Mouse (Mus musculus): ENCODE data around the gene Rbm20.
"Not testable (repeated sequence)": the region's sequence is repeated elsewhere in the genome, so short reads cannot be mapped to it uniquely, and the experiment has no call there.

Gene Rbm20

GRCm38 (mm10) chr19:53791751-53792720 lies 114.9 kb downstream of the Rbm20 start:
- CTCF ChIA-PET: no interaction called here

GRCm38 (mm10) chr19:53792976-53793897 lies 116.1 kb downstream of the Rbm20 start:
- CTCF ChIA-PET: no interaction called here

GRCm38 (mm10) chr19:53793994-53794890 lies 117.1 kb downstream of the Rbm20 start:
- CTCF ChIA-PET: interaction anchor here (0.6 kb wide), 1 partner anchor 1064 kb away, joined by 3 read pairs; no protein-coding TSS in a partner anchor

- CTCF ChIA-PET: no interaction called here
These were observed 117.9 kb downstream of the Rbm20 start for GRCm38 (mm10) chr19:53794996-53795395.

GRCm38 (mm10) chr19:53796020-53796419 lies 118.9 kb downstream of the Rbm20 start:
- CTCF ChIA-PET: no interaction called here

- CTCF ChIA-PET: no interaction called here
These were observed 120.7 kb downstream of the Rbm20 start for GRCm38 (mm10) chr19:53797770-53798169.

GRCm38 (mm10) chr19:53799885-53800284 lies 122.8 kb downstream of the Rbm20 start:
- CTCF ChIA-PET: no interaction called here

- CTCF ChIA-PET: no interaction called here
These were observed 123.4 kb downstream of the Rbm20 start for GRCm38 (mm10) chr19:53800365-53800999.

- CTCF ChIA-PET: no interaction called here
These were observed 124.3 kb downstream of the Rbm20 start for GRCm38 (mm10) chr19:53801380-53801779.

- CTCF ChIA-PET: no interaction called here
These were observed 124.9 kb downstream of the Rbm20 start for GRCm38 (mm10) chr19:53801789-53802683.

GRCm38 (mm10) chr19:53803954-53804353 lies 126.8 kb downstream of the Rbm20 start:
- CTCF ChIA-PET: no interaction called here

- CTCF ChIA-PET: no interaction called here
These were observed 128.0 kb downstream of the Rbm20 start for GRCm38 (mm10) chr19:53805063-53805462.

GRCm38 (mm10) chr19:53806126-53806525 lies 129.0 kb downstream of the Rbm20 start:
- CTCF ChIA-PET: no interaction called here

GRCm38 (mm10) chr19:53806526-53807275 lies 129.6 kb downstream of the Rbm20 start:
- CTCF ChIA-PET: not testable (repeated sequence)

- CTCF ChIA-PET: no interaction called here
These were observed 130.2 kb downstream of the Rbm20 start for GRCm38 (mm10) chr19:53807276-53807801.

- CTCF ChIA-PET: no interaction called here
These were observed 131.1 kb downstream of the Rbm20 start for GRCm38 (mm10) chr19:53808041-53808777.

GRCm38 (mm10) chr19:53809185-53809861 lies 132.2 kb downstream of the Rbm20 start:
- CTCF ChIA-PET: no interaction called here

- CTCF ChIA-PET: no interaction called here
These were observed 132.9 kb downstream of the Rbm20 start for GRCm38 (mm10) chr19:53810024-53810423.
